Mouse (Mus musculus): Measurements from ENCODE around the gene Rcc2. TPM values are rescaled to one million over a fixed set of nuclear protein-coding genes. Genes with fewer than 3 reads are reported as not detected.

Gene Rcc2
- polyA plus RNA-seq, 1 experiment from 2014 or later: 17.0 TPM

DNA sequence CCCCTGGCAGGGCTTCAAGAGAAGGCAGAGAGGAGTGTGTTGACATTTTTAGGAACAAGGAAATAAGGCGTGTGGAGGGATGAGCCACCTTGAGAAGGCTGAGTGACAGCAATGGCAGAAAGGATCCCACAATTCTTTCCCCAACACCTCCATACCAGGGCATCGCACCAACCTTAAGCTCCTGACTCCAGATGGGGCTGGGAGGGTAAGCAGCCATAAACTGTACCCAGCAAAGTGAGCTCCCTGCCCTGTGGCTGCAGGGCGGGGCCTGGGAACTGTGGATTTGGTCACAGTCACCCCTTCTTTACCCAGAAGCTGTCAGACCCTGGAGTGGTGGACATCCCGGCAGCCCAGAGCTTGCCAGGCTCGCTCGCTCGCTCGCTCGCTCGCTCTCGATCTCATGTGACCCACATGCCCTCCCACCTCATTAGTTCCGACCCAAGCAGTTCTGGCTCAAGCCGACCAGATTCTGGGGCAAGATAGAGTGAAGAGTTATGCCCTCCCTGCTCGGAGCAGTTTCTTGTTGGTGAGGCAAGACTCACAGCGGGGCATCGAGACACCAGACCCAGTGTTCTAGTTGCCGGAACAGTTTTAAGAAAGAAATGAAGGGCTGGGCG is 38.8 kb upstream of the Rcc2 start:
- Histone ChIP-seq H3K4me3 (ENCODE audit: low read depth, low read length) (no peak overlapping the region), H3K36me3 (ENCODE audit: insufficient read depth, low read length) (no peaks in the 10 kb centered on the region), H3K9me3 (ENCODE audit: low read length) (no peaks in the 10 kb centered on the region), H3K4me1 (ENCODE audit: insufficient read depth, low read depth, low read length) (peaks cover 32% of the 10 kb centered on the region), H3K4me2 (replicated peaks; ENCODE audit: low read depth, low read length) (no peak overlapping the region), H3K27ac (ENCODE audit: low read length) (no peak overlapping the region; the same call in 1 of the 2 replicates), H3K9ac (replicated peaks; ENCODE audit: low read depth) (0 out of 2 replicates have a peak overlapping the region, but pooled peaks have one; percentile 16), H3K27me3 (replicated peaks; ENCODE audit: insufficient read depth, low read length) (no peaks in the 10 kb centered on the region)
- ATAC-seq (no peak), DNase-seq (ENCODE audit: low spot score) (peak; percentile 25)
- WGBS: 44% methylated on average over 18 of the region's 18 CpGs
- TF ChIP-seq EP300 (IDR thresholded peaks at IDR 0.05): no peak
- TF ChIP-seq CTCF (IDR thresholded peaks at IDR 0.05): no peak

DNA sequence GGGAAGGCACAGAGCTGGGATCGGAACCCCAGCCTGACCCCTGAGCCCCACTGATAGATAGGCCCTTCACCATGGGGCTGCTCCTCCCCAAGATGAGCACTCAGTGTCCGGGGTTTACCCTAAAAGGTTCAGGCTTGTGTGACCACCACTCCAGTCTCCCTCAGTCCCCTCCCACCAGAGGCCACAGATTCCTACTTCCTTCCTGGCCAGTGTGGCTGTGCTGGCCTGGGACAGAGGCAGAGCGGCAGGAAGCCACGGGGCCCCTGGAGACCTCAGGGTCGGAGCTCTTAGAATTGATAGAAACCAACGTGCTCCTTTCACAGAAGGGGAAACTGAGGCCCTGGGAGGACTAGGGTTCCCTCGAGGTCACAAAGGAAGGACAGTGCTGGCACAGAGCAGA is 37.9 kb upstream of the Rcc2 start:
- 33% methylated on average over 7 of the region's 7 CpGs for WGBS

DNA sequence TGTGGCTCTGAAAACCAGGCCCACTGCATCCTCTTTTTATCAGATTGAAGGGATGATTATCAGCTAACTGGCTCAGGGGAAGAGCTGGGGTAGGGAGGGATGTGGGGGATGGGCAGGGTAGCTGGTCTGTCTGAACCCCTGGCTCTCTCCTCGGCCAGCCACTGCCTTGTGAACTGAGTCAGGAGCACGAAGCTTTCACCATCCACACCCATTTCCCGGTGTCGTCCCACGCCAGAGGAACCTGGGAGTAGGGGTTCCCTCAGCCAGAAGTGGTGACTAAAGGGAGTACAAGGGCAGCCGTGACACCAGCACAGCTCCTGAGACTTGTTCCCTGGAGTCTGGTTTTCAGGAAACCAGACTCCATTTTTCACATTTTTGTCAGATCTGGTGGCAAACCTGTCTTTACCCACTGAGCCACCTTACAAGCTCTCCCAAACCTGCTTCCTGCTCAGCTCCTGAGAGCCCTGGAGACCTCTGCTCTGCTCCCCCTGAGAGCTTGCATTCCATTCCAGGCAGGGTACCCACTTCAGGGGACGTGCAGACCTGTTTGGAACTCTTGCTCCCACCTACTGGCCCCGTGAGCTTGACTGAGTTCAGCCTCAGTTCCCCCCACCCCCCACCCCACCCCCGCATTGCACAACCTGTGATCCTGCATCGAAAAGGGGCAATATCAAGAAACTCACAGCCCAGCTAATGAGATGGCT is 37.3 kb upstream of the Rcc2 start:
- ATAC-seq: peak; percentile 40
- peak; percentile 39 for DNase-seq (ENCODE audit: low spot score)
- Histone ChIP-seq H3K27me3 (replicated peaks; ENCODE audit: insufficient read depth, low read length) (no peaks in the 10 kb centered on the region), H3K4me2 (replicated peaks; ENCODE audit: low read depth, low read length) (no peak overlapping the region), H3K27ac (ENCODE audit: low read length) (peak overlapping the region; percentile 32; the same call in 1 of the 2 replicates), H3K9ac (replicated peaks; ENCODE audit: low read depth) (no peak overlapping the region), H3K4me1 (ENCODE audit: insufficient read depth, low read depth, low read length) (peaks cover 24% of the 10 kb centered on the region), H3K36me3 (ENCODE audit: insufficient read depth, low read length) (no peaks in the 10 kb centered on the region), H3K9me3 (ENCODE audit: low read length) (no peaks in the 10 kb centered on the region), H3K4me3 (ENCODE audit: low read depth, low read length) (no peak overlapping the region)
- WGBS: 31% methylated on average over 10 of the region's 10 CpGs
- TF ChIP-seq CTCF (IDR thresholded peaks at IDR 0.05) (no peak), EP300 (IDR thresholded peaks at IDR 0.05) (no peak)

More for the DNA sequence above, 37.9 kb upstream of the Rcc2 start:
- no peak for TF ChIP-seq CTCF (IDR thresholded peaks at IDR 0.05)
- TF ChIP-seq EP300 (IDR thresholded peaks at IDR 0.05): no peak
- ATAC-seq (no peak), DNase-seq (ENCODE audit: low spot score) (no peak)
- H3K36me3 ChIP-seq (ENCODE audit: insufficient read depth, low read length): no peaks in the 10 kb centered on the region
- H3K4me3 ChIP-seq (ENCODE audit: low read depth, low read length): no peak overlapping the region
- H3K9me3 ChIP-seq (ENCODE audit: low read length): no peaks in the 10 kb centered on the region
- H3K4me2 ChIP-seq (replicated peaks; ENCODE audit: low read depth, low read length): no peak overlapping the region
- H3K4me1 ChIP-seq (ENCODE audit: insufficient read depth, low read depth, low read length): peaks cover 29% of the 10 kb centered on the region
- H3K9ac ChIP-seq (replicated peaks; ENCODE audit: low read depth): no peak overlapping the region
- no peaks in the 10 kb centered on the region for H3K27me3 ChIP-seq (replicated peaks; ENCODE audit: insufficient read depth, low read length)
- H3K27ac ChIP-seq (ENCODE audit: low read length): peak overlapping the region; percentile 32; the same call in 1 of the 2 replicates

DNA sequence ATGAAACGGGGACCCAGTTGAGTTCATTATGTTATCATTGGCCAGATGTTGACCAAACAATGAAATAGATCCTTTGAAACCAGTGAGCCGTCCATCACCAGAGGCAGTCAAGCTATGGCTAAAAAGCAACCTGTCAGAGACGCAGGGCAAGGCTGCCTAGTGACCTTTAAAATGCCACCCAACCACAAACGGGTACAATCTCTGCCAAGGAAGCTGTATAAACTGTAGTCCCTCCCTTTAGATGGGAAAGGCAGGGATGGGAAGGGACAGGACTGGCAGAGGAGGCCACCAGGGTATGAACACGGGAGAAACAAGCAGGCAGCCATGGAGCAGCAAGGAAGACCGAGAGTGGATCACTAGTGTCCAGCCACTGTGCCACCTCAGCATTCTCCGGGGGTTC is 35.3 kb upstream of the Rcc2 start:
- H3K27ac ChIP-seq (ENCODE audit: low read length): no peak overlapping the region
- peaks cover 24% of the 10 kb centered on the region for H3K4me1 ChIP-seq (ENCODE audit: insufficient read depth, low read depth, low read length)
- DNase-seq (ENCODE audit: low spot score) (no peak), ATAC-seq (no peak)
- no peak for TF ChIP-seq EP300 (IDR thresholded peaks at IDR 0.05)
- no peak for TF ChIP-seq CTCF (IDR thresholded peaks at IDR 0.05)
- no peak overlapping the region for H3K4me3 ChIP-seq (ENCODE audit: low read depth, low read length)
- H3K27me3 ChIP-seq (replicated peaks; ENCODE audit: insufficient read depth, low read length): no peaks in the 10 kb centered on the region
- H3K36me3 ChIP-seq (ENCODE audit: insufficient read depth, low read length): no peaks in the 10 kb centered on the region
- H3K4me2 ChIP-seq (replicated peaks; ENCODE audit: low read depth, low read length): 0 out of 2 replicates have a peak overlapping the region, but pooled peaks have one; percentile 14
- no peak overlapping the region for H3K9ac ChIP-seq (replicated peaks; ENCODE audit: low read depth)
- 69% methylated on average over 7 of the region's 7 CpGs for WGBS
- H3K9me3 ChIP-seq (ENCODE audit: low read length): no peaks in the 10 kb centered on the region

DNA sequence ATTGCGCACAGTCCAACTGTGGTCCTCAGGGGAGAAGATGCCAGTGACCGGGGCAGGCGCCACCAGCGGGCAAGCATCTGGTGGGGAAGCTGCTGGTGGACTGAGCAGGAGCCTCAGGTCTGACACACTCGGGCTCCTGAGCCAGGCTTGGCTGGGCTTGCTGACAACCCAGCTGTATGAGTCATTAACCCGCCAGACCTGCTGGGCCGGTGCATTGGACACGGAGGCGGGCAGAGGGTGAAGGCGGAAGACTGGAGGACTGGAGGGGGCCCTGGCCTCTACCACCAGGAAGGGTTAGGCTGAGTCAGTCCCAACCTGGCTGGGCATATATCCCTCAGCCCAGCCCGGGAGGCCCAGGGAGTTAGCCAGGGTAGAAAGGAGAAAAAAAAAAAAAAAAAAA is 34.6 kb upstream of the Rcc2 start, which contains the start of gene Arhgef10l:
TSS of gene Arhgef10l (minus strand) at position 253 of the 400 bp plus-strand sequence.
- Histone ChIP-seq H3K27me3 (replicated peaks; ENCODE audit: insufficient read depth, low read length) (no peaks in the 10 kb centered on the region), H3K4me1 (ENCODE audit: insufficient read depth, low read depth, low read length) (peaks cover 24% of the 10 kb centered on the region), H3K4me2 (replicated peaks; ENCODE audit: low read depth, low read length) (0 out of 2 replicates have a peak within 1 kb of the TSS, but pooled peaks have one; percentile 14), H3K27ac (ENCODE audit: low read length) (0 out of 2 replicates have a peak within 1 kb of the TSS, but pooled peaks have one; percentile 5), H3K36me3 (ENCODE audit: insufficient read depth, low read length) (no peaks in the 10 kb centered on the region), H3K9me3 (ENCODE audit: low read length) (no peaks in the 10 kb centered on the region), H3K4me3 (ENCODE audit: low read depth, low read length) (no peak within 1 kb of the TSS), H3K9ac (replicated peaks; ENCODE audit: low read depth) (no peak within 1 kb of the TSS)
- no peak for TF ChIP-seq EP300 (IDR thresholded peaks at IDR 0.05)
- no peak for TF ChIP-seq CTCF (IDR thresholded peaks at IDR 0.05)
- peak; percentile 84 for ATAC-seq
- peak; percentile 85 for DNase-seq (ENCODE audit: low spot score)
- WGBS: 44% methylated on average over 11 of the region's 11 CpGs

DNA sequence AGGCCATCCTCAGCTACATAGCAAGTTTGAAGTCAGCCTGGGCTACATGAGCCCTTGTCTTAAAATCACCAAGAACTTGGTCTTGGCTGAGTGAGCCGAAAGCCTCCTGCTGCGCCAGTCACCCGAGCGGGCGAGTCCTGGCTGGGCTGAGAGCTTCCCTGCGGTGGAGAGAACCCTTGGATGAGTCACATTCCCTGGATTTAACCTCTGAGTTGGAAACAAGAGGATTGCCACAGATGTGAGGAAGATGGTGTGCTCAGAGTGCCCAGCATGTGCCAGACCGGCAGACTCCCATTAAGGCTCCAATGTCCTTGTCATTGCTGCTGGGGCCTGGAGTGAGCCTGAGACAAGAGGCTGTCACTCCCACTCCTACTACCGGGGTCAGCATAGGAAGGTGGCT is 32.5 kb upstream of the Rcc2 start:
- 79% methylated on average over 8 of the region's 8 CpGs for WGBS

More for the DNA sequence above, 32.5 kb upstream of the Rcc2 start:
- Histone ChIP-seq H3K36me3 (ENCODE audit: insufficient read depth, low read length) (no peaks in the 10 kb centered on the region), H3K9me3 (ENCODE audit: low read length) (no peaks in the 10 kb centered on the region), H3K4me3 (ENCODE audit: low read depth, low read length) (no peak overlapping the region), H3K9ac (replicated peaks; ENCODE audit: low read depth) (no peak overlapping the region), H3K4me2 (replicated peaks; ENCODE audit: low read depth, low read length) (no peak overlapping the region), H3K27ac (ENCODE audit: low read length) (no peak overlapping the region), H3K4me1 (ENCODE audit: insufficient read depth, low read depth, low read length) (peaks cover 9% of the 10 kb centered on the region), H3K27me3 (replicated peaks; ENCODE audit: insufficient read depth, low read length) (no peaks in the 10 kb centered on the region)
- TF ChIP-seq CTCF (IDR thresholded peaks at IDR 0.05) (no peak), EP300 (IDR thresholded peaks at IDR 0.05) (no peak)
- DNase-seq (ENCODE audit: low spot score): no peak
- ATAC-seq: no peak
